Mouse (Mus musculus) stomach, postnatal 0 days (tissue): ENCODE data around the gene Tmem92.

Source experiments
- CTCF ChIP-seq: IDR thresholded peaks from 2 replicates; pipeline ENCODE4 v1.5.1; 2016; ENCODE audit warnings: antibody characterized with exemption, low read depth, mild to moderate bottlenecking, moderate library complexity
- EP300 ChIP-seq: optimal IDR thresholded peaks from 2 replicates; pipeline ENCODE3; 2016; ENCODE audit warnings: antibody characterized with exemption

- TF ChIP-seq EP300 (no peak), CTCF (no peak)
Observed at GRCm38 (mm10) chr11:94828966-94829365, 46.5 kb upstream of the Tmem92 start.
